Mouse (Mus musculus) kidney, adult 18-20 months (tissue): ENCODE measurements around the gene Ppp1r12b.

Experiments used
- DNase-seq: peaks from one replicate; pipeline ENCODE4 v3.0.0; 2021

The Ppp1r12b gene

DNA sequence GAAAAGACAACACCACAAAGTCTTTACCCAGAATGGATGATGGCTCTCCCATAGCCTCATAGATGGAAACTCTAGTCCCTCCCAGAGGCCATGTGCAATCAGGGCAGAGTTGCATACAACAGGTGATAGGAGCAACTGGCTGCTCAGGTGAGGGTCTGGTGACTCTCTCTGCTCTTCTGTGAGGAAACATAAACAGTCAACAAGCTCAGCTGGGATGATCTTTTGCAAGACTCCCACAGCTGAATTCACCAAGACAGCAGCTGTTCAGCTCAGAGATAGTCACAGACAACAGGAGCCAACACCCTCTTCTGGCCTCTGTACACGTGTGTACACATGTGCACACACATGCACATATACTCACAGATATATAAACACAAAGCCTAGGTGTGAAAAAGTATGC, 17.5 kb downstream of the Ppp1r12b start:
- no peak for DNase-seq

DNA sequence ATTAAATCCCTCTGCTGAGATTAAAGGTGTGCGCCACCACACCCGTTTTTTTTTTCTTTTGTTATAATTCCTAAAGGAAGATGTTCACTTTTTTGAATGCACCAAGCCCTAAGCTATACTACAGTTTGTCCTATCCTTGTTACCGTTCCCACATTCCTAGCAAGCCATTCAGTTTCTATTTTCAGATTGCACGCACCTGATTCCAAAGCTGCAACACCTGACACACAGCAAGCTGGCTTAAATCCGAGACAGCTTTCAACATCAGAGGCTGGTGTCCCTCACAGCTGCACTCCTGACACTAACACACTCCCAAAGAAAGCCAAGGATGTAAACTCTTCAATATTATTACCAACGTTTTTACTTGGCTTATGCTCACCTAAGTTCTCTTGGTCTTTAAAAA, 19.4 kb downstream of the Ppp1r12b start:
- DNase-seq, result no peak

DNA sequence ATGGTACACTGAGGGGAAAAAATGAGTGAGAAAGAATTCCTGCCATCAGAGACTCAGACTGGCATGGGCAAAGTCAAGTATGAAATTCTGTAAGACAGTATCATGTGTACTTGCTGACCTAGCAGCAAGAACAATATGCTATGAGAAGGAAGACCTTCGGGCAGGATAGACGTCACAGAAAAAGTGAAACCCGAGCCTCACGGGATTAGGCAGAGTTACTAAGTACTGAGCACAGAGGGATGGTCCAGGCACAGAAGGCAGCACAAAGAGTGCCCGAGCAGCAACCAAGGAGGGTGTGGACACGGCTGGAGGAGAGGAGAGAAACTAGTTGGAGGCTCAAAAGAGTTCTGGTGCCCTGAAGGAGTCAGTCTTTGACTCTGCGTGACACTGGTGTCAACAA, 23.3 kb downstream of the Ppp1r12b start:
- DNase-seq, result no peak

DNA sequence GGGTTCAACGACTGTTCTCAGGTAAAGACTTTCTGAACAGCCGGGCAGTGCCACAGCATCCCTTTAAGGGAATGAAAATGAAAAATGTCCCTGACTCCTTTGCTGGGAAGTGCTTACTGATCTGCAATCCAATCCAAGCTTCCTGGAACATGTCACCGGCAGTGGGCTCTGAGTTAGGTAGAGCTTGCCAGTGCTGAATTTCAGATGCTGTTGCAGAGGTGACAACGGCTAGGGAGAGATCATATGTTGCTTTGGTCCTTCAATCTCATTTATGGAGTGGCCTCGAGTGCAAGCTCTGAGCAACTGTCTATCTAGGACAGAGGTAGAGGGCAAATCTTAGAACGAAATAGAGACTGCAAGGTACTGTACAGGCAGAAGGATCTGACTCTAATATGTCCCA, 36.7 kb downstream of the Ppp1r12b start:
- DNase-seq, result no peak

DNA sequence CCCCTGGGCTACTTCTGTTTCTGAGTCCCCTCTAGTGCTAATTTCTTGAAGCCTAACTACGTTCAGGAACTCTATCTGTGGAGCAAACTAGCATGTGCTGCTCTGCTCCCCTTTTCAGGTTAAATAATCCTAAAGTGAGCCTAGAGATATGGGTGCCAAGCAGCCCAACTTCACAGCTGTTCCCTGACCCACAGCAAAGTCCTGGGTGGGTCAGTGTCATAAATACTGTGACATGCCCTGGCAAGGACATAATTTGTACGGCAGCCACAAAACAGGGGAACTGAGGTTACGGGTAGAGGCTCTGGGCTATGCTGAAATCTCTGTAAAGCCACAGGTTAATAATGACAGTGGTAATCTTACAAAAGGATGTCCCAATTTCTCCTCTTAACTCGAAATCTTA, 40.3 kb downstream of the Ppp1r12b start:
- DNase-seq, result no peak

DNA sequence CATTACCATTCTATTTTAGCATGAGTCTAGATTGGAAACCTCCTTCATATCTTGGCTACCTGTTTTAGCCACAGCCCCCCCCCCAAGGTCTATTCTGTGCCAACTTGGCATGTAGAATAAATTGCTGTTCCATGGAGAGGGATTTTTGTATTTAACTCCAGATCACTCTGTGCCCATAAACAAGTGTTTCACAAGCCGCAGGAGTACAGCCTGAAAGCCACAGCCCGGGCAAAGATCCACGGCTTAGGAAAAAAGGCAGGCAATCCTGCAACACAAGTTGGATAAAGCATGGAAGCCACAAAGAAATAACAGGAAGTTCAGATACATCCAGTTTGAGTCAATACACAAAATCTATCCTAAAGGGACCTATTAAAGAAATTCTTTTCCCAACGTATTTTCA, 42.2 kb downstream of the Ppp1r12b start:
- no peak for DNase-seq

DNA sequence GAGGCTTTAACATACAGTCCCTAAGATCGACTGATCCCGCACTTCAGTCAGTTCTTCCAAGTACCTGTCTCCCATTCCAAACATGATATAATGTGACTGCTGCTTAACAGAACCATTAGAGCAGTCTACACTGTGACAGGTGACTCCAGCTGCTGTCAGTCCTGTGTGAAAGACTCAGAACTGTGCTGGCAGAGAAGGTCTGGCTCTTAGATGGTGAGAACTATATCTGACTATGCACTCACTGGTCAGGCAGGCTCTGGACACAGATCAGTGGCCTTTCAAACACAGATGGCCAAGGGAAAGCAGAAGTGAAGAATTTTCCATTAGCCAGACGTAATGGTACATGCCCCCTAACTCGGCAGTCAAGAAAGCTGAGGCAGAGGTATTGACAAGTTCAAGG, 43.9 kb downstream of the Ppp1r12b start:
- DNase-seq, result no peak

DNA sequence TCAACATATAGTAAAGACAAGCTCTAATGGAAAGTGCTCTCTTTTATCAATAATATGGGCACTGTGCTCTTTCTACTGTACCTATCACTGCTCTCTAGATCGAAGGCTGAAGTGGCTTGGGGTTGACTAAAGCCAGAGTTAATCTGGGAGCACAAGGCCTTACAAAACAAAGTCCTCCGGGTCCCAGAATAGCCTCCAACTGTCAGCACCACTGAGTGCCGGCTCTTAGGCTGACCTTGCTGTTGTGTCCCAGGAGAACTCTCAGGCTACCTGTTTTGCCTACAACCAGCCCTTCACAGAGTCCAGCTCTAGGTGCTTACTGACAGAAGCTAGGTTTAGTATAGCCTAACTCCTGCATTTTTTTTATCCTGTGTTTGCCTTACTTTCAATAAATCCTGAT, 45.7 kb downstream of the Ppp1r12b start:
- no peak for DNase-seq

DNA sequence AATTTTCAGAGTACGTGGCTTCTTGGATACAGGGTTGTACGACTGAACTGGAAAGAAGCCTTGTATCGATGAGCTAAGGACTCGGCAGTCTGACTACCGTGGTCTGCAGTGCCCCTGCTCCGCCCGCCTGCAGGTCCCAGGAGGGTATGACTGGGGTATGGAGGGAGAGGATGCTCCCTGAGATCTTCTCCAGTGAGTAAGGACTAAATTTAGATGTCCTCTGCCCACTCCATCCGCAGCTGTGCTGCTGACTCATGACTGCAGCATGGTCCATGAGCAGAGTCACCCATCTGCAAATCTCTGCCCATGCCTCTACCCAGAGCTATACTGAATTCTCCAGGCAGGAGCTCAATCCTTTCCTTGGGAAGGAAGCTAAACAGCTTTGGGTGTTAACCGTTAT, 46.3 kb downstream of the Ppp1r12b start:
- DNase-seq, result no peak

DNA sequence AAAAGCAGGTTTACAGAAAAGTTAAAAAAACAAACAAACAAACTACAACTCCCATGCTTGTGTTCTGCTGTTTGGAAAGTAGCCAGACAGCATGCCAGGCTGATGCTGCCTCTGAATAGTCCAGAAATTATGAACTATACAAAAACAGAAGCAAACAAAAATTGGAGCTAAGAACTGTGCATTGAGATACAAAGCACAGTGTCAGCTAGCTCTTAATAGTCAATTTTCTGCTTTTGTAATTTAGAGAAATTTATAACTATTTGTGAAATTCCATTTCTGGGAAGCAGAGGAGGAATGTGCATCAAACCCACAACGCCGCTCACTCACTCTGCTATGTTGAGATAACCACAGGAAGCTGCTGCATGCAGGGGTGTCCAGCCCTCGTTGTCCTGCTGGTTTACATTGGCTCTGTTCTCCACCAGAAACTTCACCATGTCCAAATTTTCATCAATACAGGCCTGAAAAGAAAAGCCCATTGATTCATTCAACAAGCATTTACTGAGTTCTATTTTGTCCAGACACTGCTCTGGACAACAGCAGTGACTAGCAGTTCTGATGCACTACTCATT, 53.6 kb downstream of the Ppp1r12b start:
- no peak for DNase-seq

DNA sequence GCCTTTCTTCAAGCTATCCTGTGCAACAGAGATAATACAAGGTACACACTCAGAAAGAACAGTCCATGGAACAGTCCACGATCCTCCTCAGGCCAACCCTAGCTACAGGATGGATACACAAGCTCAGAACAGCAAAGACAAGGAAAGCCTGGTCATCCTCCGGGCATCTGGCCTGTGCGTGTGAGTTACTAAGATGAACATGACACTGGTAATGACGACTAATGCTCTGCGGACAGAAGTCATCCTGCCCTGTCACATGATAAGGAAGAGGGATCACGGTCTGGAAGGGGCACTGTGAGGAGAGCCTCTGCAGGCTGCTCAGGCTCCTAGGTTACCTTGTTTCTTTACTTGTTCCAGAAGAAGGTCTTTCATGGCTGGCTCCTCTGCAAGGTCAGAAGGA, 59.7 kb downstream of the Ppp1r12b start:
- DNase-seq, result no peak

DNA sequence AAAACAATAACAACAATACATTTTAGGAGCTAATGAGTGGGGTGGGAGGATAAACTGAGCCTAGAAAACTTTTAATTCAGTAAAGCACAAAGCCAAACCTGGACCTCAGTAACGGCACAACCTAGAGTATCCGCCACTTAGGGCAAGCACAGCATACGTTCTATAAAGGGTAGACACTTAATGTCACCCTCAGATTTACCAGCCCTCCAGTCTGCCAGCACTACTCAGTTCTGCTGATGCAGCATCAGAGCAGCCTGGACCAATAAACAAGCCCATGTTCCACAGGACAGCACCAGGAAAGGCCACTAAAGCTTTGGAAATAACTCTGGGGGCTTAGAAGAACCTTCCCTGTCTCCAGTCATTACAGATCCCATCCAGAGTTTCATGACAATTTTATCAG, 60.9 kb downstream of the Ppp1r12b start:
- DNase-seq, result no peak

DNA sequence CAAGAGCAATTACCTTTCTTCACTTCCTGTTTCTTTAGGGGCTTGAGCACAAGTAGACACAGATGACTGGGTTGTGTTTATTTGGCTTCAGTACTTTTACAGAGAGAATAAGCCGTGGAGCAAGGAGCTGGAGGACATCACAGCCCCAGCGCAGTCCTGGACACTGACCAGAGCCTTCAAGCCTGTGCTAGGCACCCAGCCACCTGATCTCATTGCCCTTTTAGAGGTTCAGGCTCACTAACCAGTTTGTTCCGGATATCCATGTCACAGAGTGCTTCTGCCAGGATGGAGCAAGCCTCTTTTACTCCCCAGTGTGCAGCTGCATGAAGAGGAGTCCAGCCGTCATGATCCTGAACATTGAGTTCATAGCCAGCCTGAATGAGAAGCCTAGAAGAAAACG, 63.8 kb downstream of the Ppp1r12b start:
- DNase-seq, result no peak

DNA sequence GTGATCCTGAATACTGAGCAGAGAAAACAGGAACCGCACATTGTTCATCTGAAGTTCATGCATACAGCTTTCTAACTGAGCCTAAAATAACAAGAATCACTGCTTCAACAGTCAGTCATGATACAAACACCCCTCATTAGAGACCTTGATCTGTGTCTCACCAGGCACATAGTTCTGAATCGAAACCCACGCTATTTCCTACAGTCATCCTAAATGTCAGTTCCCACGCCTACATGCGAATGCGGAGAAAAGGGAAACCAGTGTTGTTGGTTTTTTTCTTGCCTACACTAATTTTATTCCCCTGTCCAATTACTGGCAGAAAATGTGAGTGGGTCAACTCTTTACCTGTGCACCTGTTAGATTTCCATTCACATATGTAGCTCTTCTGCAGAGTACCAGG, 66.1 kb downstream of the Ppp1r12b start:
- no peak for DNase-seq

DNA sequence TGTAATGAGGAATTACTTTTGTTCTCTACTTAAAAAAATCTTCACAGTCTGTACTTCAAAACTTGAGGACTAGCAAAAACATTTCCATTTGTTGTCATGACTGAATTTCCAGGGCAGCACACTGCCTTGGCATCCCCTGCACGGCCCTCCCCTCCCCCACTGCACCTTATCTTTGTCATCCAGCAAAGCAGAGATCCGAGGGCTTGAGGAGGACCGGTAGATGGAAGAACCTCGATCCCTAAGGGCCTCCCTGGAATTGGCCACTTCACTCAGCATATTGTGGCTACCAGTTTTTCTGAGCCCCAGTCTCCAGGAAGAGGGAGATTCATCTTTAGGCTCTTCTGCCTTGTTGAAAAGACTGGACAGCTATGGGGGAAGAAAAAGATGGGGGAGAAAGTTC, 79.9 kb downstream of the Ppp1r12b start:
- no peak for DNase-seq

DNA sequence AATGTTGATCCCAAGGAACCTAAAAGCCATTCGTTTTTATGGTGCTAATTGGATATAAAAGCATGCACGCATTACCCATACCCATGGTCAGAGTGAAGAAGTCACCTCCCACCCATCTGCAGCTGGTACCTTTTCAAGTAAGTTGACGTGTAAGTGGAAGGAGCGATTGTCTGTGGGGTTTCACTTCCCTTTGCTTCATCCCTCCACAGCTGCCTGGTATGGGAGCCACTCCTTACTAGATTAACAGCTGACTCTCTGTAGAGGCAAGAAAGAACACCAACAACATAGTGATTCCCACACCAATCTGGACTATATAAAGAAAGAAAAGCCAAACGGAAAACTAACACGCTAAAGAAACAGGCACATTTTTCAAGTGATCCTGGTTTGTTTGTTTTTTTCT, 83.1 kb downstream of the Ppp1r12b start:
- no peak for DNase-seq

DNA sequence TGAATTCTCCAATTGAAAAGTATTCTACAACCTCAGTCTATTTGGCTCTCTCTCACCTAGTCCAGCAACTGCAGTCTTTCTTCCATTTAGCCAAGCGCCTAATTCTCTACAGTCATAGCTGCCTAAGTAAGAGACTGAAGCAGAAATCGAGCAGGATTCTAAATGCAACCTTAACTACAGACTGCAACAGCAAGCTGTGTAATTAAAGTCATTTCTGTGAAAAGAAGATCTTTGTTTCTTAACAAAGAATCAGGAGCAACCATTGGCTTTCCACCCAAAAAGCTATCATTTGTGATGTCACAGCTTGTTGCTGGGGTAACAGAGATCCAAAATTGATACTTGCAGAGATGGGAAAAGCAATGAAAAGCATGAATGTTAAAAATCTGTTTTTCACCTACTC, 89.3 kb downstream of the Ppp1r12b start:
- no peak for DNase-seq

DNA sequence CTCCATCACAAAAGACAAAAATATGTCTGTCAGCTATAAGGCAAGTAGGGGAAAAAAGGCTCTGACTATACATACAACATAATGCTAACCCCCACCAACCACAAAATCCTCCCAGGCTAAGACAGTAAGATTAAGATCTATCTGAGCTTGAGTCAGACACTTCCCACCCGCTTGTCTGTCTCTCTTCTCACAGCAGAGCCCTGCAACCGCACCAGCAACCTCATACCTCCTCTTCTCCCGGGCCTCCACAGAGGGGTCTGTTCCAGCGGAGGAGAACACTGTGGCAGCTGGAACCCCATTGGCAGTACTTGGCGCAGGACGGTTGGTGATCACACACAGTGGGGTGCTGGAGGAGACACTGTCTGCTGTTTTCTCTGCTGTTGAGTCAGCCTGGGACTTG, 90.2 kb downstream of the Ppp1r12b start:
- DNase-seq, result no peak

DNA sequence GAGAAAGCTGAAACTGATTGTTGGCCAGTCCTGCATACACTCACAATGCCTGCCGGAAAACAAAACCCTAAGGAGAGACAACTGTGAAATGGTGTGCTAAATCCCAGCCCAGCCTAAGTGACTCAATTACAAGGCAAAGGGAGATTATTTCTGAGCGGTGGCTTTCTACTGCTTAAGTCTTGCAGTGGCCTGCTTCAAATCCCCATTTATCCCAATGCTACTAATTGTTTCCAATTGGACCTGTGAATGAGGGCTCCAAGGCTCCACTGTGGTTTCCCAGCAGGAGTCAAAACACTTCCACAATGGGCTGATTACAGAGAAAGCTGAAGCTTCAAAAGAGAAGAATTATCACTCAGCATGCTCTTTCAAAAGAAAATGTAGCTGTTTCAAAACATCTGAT, 95.2 kb downstream of the Ppp1r12b start:
- no peak for DNase-seq

DNA sequence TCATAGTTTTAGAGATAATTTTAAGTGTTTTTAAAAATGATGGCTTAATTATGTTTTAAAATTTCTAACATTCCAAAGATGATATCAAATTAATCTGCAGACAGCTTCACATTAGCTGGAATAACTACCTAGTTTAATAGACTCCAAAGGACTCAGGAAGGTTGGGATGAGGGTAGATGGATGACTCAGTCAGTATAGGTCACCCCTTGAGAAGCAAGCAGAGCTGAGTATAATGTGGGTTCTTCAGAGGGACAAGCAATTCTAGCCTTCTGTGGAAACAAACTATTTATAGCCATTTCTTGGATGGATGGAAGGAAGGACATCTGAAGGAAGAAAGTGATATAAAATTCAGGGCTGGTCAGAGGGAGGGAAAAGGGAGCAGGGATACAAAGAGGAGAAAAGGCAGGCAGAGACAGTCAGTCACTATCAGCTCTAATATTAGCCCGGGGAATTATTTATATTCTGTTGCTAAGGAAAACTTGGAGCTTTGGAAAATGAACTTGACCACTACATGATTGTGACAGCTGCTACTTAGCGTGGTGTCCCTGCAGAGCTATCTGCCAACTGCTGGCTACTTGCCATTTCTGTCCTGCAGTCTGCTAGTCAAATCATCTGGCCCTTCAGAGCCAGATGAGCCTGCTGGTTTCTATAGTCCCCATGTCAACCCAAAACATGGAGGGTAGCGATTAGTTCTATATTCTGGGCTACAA, 97.2 kb downstream of the Ppp1r12b start:
- DNase-seq, result no peak

DNA sequence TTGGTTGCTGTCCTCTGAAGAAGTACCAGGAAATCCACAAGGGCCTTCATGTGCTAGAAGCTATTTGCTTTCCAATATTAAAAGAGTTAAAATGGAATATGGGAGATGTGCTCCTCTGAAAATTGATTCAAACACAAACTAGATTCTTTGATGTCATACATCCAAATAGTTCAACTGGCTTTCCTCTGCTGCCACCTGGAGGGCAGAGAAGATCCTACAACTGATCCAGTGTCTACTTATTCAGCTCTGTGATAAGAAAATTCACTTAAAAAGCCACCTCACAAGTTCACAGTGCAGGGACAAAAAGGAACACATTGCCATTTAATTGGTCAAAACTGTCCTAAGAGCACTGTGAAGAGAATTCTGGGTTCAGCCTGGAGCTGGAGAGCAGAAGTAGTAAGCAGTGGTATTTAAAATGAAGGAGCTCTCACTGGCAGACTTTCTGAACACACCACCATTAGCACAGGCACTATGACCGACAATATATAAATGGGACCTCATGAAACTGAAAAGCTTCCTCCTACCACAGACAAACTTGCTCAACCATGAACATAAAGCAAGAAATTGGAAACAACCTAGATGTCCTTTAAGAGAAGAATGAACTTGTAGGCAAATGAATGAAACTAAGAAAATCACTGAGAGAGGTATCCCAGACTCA, 101.3 kb downstream of the Ppp1r12b start:
- DNase-seq, result peak; percentile 73

DNA sequence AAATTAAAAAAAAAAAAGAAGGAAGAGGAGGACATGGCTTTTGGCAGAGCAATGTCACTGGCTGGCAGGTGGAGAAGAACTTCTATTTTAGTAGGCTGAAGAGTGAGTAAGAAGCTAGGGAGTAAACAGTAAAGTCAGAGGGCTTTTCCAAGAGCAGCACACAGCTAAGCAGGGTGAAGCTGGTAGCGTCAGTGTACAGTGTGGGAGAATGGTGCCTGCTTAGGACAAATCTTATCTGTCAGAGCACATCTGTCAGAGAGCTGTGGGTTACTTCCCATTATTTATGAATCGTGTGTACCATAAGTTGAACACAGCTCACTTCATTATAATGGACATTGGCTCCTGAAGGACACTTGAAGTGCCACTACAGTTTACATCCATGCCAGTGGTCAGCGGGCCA, 102.9 kb downstream of the Ppp1r12b start:
- DNase-seq, result no peak

DNA sequence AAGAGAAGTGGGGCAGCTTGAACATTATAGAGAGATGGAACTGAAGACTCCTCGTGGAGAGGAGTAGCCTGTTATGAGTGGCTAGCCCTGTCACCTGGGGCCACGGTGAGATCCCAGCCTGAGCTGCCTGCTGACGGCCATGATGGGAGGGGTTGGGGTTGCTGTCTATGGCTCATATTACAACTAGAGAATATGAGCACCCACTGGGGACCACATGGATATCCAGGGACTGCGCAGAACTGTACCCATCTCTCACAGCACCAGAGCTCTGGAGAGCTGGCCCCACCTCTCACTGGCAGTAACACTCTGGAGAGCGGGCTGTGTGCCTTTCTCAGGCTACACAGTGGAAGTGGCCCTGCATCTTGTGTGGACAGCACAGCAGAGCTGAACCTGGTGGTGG, 104.5 kb downstream of the Ppp1r12b start:
- DNase-seq, result no peak

DNA sequence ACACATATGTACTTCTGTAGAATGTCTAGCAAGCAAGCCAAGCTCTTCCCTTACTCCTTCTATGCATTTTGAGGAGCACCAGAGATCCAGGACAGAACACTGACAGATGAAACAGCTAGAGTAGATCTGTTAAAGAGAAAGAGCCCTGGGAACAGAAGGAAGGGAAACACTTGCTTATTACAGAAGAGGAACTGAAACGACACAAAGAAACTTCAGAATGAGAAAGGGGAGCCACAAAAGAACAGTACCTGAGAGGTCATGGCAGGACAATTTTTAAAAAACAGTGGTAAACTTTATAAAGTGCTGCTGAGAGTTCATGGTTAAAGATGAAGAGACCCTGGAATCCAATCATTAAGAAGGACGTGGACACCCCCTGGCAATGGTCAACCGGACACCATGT, 105.4 kb downstream of the Ppp1r12b start:
- no peak for DNase-seq

DNA sequence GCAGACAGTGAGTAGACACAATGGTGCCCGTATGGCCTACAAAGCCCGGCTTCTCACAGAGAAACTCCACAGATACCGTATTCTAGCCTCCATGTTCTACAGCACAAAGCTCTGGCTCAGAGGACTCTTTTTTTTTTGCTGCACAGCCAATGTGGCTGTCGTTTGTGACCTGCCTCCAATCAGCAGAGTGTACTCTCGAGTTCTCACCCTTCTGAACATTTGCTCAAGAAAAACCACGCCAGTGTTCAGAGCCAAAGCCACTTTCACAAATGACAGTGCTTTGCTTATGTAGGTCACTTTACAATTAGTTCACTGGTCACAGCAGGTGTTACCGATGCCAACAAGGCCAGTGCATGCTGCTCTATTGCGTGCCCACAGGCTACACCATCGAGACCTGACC, 107.9 kb downstream of the Ppp1r12b start:
- DNase-seq, result no peak
